Mouse (Mus musculus): ENCODE results near the gene Timp2.

Timp2 gene

DNA sequence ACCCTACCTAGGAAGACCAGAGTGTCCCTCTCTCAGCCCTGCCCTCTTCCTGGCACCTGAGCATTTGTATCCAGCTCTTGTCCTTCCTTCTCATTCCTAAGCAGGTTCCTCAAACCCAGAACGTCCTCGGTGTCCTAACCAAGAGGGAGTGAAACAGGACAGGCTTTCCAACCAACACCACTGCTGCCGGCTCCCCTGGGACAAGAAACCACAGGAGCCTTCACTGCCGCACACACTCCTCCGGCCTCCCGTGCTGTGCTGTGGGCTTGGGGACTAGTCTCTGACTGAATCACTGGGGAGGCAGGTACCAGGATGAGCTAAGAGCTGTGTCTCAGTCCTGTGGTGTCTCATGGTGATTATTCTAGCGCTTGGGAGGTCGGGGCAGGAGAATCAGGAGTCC is 14.1 kb upstream of the Timp2 start:
- no peak for DNase-seq (ENCODE audit: low read depth, low spot score)

DNA sequence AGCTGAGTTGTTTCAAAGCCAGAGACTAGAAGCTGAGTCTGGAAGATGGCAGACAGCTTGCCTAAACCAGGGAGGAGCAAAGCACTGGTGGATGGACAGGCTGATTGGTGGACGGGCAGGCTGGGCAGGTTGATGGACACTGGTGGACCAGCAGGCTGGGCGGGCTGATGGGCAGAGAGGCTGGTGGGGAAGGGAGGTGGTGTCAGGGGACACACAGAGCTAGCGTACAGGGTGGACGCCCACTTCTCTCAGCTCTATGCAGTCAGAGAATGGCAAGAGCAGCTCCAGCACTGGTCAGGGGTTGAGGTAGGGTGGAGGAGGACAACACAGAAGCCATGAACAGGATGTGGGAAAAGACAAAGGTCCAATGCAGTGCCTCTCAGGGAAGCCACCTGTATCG is 13.7 kb upstream of the Timp2 start:
- no peak for DNase-seq (ENCODE audit: low read depth, low spot score)

DNA sequence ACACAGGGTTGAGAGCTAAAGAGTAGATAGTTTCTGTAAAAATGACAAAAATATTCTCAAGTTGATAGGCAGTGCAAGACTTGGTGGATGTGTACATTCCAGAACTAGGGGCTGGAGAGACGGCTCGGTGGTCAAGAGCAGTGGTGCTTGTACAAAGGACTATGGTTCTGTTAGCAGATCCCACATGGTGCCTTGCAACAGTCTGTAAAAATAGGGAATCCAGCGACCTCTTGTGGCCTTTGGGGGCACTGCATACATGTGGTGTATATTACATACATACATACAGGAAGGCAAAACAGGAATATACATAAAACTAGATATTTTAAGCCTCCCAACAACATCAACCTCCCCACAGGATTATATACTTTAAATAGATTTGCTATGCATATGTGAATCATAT is 12.8 kb upstream of the Timp2 start:
- DNase-seq (ENCODE audit: low read depth, low spot score): peak; percentile 43

DNA sequence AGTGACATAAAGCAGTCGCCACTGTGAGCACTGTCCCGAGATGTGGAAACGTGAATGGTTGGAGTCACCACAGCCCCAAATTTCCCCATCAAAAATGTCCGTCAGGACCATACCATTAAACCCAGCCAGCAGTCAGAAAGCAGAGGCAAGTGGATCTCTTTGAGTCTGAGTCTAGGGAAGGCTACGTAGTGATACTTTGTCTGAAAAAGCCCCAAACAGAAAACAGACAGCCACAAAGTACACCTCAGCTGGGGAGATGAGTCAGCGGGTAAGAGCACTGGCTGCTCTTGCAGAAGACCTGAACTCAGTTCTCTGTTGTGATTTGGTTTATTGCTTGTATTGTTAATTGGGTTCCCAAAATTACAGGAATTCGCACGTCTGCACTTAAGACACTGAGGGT is 11.0 kb upstream of the Timp2 start:
- no peak for DNase-seq (ENCODE audit: low read depth, low spot score)

DNA sequence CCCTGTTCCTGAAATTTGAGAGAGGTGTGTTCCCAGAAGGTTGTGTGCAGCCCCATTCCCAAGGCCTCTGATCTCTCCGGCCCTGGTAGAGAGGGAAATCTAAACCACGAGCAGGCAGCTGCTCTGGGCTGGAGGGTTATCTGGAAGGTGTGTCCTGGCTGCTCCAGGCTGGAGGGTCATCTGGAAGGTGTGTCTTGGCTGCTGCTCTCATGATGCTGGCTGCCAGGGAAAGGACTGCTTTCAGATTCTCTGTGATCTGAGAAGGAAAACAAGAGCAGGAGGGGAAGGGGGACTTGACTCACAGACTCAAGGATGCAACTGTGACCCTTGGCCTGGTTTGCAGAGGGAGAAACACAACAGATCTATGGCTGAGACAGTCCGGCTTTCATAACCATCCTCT is 10.6 kb upstream of the Timp2 start:
- no peak for DNase-seq (ENCODE audit: low read depth, low spot score)

DNA sequence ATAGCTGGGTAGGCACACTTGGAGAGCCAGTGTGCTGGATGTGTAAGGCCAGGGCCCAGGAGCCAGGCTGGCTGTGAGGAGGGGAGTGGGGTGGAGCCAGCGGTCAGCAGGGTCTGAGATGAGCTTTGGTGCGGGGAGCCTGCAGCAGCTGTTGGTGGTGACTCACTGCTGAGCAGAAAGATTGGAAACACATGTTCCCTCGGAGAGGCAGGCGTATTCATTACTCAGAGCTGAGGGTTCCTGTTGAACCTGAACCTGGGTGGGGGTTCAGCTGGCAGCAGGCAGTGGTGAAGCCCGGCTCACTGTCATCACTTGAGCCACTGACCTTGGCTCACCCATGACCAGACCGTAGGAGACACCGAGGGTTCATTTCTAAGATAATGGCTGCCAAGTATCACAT is 9.6 kb upstream of the Timp2 start:
- DNase-seq (ENCODE audit: low read depth, low spot score): peak; percentile 71

DNA sequence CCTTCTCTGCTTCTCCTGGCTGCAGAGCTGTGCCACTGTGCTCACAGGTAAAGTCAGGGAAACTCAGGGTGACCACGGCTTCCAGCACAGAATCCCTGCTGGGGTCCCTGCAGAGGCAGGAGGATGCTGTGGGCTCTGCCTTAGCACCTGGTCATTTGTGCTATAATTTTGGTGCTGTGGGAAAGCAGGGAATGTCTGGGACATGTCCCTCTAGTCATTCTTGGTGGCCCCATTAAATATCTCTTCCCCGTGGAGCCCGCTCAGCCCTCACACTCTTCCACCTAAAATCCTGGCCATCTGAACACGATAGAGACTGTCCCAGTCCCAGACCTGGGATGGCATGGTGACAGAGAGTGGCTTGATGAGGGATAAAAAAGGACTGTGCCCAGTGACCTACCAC is 8.5 kb upstream of the Timp2 start:
- DNase-seq (ENCODE audit: low read depth, low spot score): no peak

DNA sequence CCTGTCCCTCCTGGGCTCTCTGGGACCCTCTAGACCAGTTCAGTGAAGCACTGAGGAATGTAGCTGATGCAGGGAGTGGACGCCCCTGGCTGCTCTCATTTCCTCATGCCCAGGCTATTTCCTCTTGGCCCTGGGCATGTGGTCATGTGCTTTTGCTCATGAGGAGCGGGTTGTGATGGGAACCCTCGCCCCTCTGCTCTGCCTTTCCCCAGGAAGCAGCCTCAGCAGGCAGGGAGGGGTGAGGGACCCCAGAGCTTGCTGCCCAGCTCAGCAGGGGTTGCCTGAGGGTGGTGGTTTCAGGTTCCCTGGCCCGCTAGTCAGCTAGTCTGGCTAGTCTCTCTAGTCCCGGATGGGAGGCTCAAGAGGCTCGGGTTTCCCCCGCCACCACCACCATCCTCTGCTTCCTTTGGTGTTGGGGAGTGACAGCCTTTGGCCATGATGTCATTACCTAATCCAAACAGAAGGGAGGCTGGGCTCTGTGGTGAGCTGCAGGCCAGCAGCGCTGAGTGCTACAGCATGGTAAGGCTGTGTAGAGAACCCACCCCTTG is 7.5 kb upstream of the Timp2 start:
- peak; percentile 66 for DNase-seq (ENCODE audit: low read depth, low spot score)

DNA sequence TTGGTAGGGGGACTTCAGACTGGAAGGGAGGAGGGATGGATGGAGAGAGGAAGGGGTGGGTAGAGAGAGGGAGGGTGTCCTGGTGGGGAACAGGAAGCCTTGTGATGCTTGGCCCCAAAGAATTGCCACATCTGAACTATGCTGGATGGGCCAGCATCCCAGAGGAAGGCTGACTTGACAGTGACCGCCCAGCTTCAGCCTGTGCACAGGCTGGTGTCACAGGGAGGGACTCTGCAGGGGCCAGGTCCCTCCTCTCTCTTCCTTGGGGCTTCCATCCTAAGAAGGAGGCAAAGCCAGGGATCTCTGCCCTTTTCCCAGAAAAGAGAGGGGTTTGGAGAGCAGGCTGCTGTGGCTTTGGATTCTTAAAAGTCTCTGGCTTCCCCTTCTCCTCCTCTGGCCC is 7.0 kb upstream of the Timp2 start:
- no peak for DNase-seq (ENCODE audit: low read depth, low spot score)

DNA sequence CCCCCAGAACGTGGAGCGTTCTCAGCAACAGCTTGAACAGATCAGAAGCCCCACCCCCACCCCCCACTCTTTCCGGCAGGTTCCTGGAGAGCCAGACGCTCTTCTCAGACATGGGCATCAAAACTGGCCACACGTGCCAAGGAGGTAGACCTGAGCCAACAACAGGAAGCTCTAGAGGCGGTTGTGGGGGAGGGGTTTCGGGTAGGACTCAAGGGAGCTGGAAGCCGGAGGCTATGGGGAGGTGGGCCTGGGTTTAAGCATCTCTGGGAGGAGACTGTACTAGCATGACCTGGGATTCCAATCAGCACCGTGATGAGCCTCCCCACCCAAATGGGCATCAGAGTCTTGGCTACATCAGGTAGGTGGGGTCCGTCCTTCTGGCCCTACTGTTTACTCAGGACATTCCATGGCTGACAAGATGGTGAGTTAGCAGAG is 5.4 kb upstream of the Timp2 start:
- DNase-seq (ENCODE audit: low read depth, low spot score): no peak

DNA sequence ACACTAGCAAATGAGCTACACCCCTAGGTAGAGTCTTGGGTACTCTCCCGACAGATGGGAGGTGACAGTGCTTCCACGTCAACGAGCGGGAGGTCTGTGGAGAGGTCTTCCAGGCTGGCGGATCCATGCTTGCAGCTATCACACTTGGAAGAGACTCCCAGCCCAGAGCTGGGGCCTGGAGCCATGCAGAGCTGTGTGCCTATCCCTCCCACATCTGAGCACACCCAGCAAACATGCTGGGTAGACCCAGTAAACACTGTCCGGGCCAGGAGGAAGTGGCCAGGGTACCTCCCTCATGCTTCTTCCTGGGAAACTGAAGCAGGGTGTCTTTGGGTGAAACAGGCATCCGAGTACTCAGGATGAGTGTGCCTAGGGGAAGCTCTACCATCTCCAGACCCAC is 5.0 kb upstream of the Timp2 start:
- DNase-seq (ENCODE audit: low read depth, low spot score): no peak

DNA sequence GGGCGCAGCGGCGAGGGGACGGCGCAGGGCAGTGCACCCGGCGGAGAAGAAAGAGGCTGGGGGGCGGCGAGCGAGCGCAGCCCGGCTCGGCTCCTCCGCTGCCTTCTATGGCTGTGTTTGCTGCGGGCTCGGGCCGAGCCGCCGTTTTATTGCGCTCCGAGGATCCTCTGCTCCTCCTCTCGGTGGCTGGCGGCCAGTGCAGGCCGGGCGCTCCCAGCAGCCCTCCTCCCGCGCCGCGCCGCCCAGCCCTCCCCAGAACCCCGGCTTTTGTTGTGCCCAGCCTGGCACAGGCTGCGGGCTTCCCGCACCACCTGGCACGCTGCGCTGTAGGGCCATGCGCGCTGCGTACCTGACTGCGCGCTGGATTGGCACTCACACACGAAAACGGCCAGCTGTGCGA is 335 bp downstream of the Timp2 start:
- DNase-seq (ENCODE audit: low read depth, low spot score): peak; percentile 86

DNA sequence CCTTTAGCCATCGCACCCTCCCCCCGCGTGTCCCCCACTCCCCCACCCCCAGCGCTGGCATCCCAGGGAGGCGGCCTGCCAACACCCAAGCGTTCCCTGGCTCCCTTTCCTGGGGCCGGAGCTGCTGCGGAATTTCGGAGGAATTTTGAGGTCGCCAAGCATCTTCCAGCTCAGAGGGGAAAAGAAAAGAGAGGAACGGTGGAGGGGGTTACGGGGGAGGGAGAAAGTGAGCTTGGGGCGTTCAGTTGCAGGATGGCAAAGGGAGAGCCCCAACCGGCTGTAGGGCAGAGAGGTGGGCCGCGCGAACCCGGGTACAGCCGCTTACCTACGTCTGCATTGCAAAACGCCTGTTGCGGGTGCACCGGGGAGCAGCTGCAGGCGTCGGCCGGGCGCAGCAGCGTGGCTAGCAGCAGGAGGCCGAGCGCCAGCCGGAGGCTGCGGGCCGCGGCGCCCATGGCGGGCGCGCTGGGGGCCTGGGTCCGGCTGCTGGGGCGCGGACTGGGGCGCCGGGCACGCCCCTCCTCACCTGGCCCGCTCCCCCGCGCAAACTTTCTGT is 826 bp downstream of the Timp2 start:
- DNase-seq (ENCODE audit: low read depth, low spot score): peak; percentile 33

DNA sequence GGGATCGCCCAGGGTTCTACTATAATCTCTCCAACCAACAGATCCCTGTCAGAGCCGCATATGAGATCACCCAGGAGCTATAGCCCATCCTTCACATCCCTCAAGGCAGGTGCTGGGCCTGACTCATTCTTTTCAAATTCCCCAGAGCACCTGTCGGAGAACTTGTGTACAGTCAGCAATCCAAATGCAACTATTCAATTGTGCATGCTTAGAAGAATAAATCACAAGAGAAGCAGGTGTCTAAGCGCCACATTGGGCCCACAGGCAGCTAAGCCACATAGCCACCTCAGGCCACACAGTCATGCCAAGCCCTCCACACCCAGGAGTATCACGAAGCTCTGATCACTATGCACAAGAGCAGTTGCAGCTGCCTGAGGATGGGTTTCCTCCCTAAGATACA is 6.0 kb downstream of the Timp2 start:
- DNase-seq (ENCODE audit: low read depth, low spot score): no peak

DNA sequence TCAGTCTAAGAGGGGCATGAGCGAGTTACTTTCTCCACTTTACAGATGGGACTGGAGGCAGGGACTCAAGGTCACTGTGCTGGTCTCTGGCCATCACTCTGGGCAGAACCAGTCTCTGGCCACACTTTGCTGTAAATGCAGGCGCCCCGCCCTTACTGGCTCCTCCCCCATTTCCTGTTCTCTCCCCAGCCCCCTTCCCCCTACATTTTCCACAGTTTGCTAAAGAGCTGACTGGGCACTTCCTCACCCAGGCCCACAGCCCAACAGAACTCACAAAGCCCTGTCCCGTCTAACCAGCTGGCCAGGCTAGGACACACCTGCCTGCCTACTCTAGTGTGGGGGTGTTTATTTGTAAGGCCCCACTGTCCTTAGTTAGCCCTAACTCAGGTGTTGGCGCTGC is 6.7 kb downstream of the Timp2 start:
- no peak for DNase-seq (ENCODE audit: low read depth, low spot score)

DNA sequence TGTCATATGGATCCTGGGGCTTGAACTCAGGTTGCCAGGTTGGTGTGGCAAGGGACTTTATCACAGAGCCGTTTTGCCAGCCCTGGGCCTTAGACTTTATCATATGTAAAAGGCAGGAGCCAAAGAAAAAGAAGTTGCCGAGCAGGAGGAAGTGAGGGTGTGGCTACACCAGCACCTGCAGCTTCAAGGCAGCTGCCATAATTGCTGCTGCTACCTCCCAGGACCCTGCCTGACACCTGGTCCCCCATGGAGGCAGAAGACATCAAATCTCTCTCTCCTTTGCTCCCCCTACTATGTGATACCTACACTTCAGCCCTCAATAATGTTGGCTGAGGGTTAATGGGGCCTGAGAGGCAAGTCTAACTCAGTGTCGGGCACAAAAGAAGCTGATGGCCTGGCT is 7.1 kb downstream of the Timp2 start:
- DNase-seq (ENCODE audit: low read depth, low spot score): no peak

DNA sequence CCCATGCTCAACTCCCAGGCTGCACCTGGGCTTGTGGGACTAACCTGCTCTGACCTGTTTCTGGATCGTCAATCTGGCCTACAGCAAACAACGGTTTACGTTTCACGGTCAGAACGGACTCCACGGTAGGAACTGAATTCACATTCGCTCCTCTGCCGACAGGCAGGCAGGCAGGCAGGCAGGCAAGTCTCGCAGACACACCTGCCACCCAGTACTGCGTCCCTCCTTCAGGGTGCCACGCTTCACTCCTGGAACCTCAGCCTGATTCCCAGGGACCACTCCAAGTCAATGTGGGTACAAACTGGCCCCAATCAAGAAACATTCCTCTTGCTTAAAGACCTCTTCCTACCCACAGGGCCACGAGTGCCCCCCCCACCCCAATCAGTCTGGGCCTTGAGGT is 7.6 kb downstream of the Timp2 start:
- no peak for DNase-seq (ENCODE audit: low read depth, low spot score)

DNA sequence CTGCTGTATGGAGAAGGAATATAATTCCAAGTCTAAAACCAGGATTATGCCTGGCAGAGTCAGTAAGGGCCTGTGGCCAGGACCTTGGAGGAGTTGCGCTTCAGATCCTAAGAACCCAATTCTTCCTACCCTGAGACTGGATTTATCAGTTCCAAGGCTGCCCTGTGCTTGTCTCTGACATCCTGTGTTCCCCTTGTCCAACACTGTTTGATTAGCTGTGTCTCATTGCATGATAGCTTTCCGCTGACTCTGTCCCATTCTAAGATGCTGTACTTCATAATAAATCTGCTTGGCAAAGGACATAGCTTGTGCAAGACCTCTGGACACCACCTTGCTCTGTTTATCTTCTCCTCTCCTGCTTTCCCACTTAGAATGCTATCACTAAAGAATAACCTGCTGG is 8.1 kb downstream of the Timp2 start:
- no peak for DNase-seq (ENCODE audit: low read depth, low spot score)

DNA sequence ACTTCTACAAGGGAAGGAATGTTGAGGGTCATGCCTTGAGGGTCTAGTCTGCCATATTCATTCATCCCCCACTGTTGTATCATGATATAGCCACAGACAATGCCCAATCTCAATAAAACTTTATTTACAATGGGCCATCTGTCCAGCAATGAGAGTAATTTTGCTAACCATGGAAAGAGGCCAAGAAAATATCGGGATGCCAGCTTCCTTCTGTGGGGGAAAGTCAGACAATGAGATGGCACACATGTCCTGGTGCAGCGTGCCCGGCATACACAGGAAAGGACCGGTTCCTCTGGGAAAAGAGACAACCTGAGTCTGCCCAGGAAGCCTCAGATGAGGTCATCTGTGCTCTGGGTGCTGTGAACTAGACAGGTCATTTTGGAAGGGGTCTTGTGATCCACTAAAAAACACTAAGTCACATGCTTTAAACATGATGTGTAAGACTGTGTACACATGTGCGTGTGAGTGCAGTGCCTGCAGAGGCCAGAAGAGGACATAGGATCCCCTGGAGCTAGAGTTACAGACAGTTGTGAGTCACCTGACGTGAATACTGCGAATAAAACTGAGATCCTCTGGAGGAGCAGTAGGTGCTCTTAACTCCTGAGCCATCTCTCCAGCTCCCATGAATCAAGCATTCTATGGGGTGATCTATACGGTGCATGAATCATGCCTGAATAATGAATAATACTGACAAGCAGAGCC is 9.0 kb downstream of the Timp2 start:
- no peak for DNase-seq (ENCODE audit: low read depth, low spot score)

DNA sequence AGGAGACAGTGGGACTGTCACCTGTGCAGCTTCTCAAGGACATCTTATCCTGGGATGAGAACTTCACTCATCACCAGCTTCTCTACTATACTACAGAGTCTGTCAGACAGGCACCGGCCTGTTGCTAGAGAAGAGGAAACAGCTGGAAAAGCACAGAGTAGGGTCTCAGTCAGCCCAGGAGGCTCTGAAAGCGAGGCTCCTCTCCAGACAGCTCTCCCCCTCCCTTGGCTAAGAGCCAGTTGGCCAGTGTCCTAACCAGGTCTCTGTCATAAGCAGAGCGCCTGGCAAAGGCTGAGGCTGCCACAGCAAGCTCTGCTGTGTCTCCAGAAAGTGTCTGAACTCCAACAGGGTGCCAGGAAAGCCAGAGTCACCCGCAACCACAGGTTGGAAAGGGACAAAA is 9.8 kb downstream of the Timp2 start:
- DNase-seq (ENCODE audit: low read depth, low spot score): no peak

DNA sequence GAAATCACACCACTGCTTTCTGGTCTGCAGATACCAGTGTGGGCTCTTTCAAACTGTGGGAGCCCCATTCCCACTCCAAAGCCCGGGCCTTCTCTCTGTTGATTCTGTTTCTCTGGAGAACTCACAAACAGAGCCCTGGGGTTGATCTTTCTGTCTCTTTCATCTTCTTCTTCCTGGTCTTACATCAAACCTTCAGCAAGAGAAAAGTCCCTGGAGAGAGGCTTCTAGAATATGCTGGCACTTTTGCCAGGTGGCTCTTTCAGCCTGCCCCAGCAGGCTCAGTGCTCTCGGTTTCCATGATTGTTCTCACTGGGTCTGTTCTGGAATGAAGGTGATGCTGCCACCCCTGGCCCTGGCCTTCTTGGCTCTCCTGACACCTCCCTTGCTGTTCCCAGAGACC is 11.9 kb downstream of the Timp2 start:
- no peak for DNase-seq (ENCODE audit: low read depth, low spot score)

DNA sequence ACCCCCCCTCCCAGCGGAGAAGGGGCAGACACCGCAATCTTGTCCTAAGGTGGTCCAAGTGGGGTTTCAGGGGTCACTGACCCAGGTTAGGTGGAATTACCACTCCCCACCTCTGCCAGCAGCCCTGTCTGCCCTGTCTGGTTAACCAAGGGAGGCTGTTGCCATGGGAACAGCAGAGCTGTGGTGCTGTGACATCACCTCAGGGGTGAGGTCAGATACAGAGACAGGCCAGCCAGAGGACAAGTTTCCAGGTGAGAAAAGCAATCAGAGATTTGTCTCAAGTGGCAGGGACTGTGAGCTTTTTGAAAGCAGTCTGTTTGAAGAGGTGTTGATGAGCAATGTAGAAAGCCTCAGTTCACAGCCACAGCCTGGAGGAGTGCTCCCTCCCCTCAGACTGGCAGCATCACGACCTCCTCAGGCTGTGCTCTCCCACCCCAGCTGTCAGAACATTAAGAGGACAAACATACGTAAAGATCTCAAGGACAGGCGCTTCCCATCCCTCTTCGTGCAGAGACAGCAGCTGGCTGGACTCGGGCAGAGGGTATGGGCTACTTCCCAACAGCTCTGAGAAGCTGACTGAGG is 13.0 kb downstream of the Timp2 start, which contains the start of gene Cep295nl:
Gene Cep295nl, minus strand, starts transcription at position 101 of the 582 bp plus-strand sequence.
- peak; percentile 58 for DNase-seq (ENCODE audit: low read depth, low spot score)

DNA sequence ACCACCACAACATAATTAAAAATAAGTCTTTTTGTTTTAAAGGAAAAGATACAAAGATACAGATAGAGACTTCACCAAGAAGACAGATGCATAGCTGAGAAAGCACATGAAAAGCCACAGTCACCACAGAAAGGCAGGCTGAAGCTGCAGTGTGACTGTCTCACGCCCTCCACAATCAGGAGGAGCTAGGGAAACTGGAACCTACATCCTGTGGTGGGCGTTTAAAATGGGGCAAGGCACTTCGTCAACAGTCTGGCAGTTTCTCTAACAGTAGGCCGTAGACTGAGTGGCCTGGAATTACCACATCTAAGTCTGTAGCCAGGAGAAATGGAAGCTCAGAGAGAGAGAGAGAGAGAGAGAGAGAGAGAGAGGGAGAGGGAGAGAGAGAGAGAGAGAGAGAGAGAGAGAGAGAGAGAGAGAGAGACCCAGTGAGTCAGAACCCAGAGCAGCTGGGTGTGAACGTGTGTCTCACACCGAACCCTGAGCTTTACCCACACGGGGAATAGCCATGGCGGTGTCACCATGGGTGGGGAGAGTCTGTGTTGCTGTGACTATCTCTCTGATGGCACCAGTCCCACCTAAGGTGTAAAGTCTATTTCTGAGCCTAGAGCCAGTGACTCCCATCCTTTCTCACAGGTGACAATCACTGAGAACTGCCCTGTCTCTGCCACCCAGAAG is 17.9 kb downstream of the Timp2 start:
- DNase-seq (ENCODE audit: low read depth, low spot score): no peak
